Mouse (Mus musculus) liver, embryonic 14.5 days (tissue): ENCODE measurements at regions not wholly inside any gene's neighbourhood (a gene's known extent, or its start where the extent isn't known, plus 50 kb on each side); places are given as distances from the start of the nearest gene placed in this dataset.
"Not testable (repeated sequence)": the region's sequence is repeated elsewhere in the genome, so short reads cannot be mapped to it uniquely, and the experiment has no call there.

Source experiments
- ATAC-seq: fragments of 200-750 bp; cut with Nextera tagmentation; 2 replicates; pipeline ENCODE4 v1.8.0; 2017; ENCODE audit warnings: moderate number of reproducible peaks, mild to moderate bottlenecking, moderate library complexity; ENCODE audit not compliant: insufficient read depth
- DNase-seq, 3 experiments: peaks; one replicate each; pipeline ENCODE4 v3.0.0-alpha.2; 2012 to 2013; ENCODE audit warnings: low read depth in 3 of 3, low spot score in 3 of 3
- H3K27ac ChIP-seq: fragments of 300-500 bp; sonication (generic); 2 replicates; pipeline ENCODE4 v1.5.1; 2014; ENCODE audit warnings: moderate library complexity, mild to moderate bottlenecking, control low read depth, inconsistent platforms
- H3K27me3 ChIP-seq: fragments of 300-500 bp; sonication (generic); 2 replicates; pipeline ENCODE4 v1.6.1; 2014; ENCODE audit warnings: mild to moderate bottlenecking, low read length, moderate library complexity; ENCODE audit not compliant: control insufficient read depth, insufficient read depth
- H3K36me3 ChIP-seq: fragments of 300-500 bp; sonication (generic); replicated peaks from 2 replicates; pipeline ENCODE4 v1.6.1; 2014; ENCODE audit warnings: low read depth; ENCODE audit not compliant: control insufficient read depth, insufficient read depth
- H3K4me1 ChIP-seq, 2 experiments: fragments of 200-500 bp in 1 of 2; fragments of 300-500 bp in 1 of 2; sonication (generic) in 1 of 2; replicated peaks; 2 replicates each; pipeline ENCODE4 v1.6.1; 2012 to 2014; ENCODE audit warnings: antibody characterized with exemption in 1 of 2, inconsistent platforms in 1 of 2, low read length in 1 of 2; ENCODE audit not compliant: control insufficient read depth in 2 of 2, insufficient read depth in 2 of 2
- H3K4me2 ChIP-seq: fragments of 300-500 bp; sonication (generic); 2 replicates; pipeline ENCODE4 v1.6.1; 2014; ENCODE audit warnings: low read depth, mild to moderate bottlenecking, control low read depth, moderate library complexity
- H3K4me3 ChIP-seq, 2 experiments: fragments of 200-500 bp in 1 of 2; fragments of 300-500 bp in 1 of 2; sonication (generic) in 1 of 2; 2 replicates each; pipeline ENCODE4 v1.5.1; 2012 to 2014; ENCODE audit warnings: low read depth in 2 of 2, low read length in 2 of 2, mild to moderate bottlenecking in 2 of 2, control low read depth in 1 of 2, inconsistent platforms in 1 of 2, moderate library complexity in 1 of 2; ENCODE audit not compliant: insufficient read depth in 1 of 2
- H3K9ac ChIP-seq: fragments of 300-500 bp; sonication (generic); replicated peaks from 2 replicates; pipeline ENCODE4 v1.6.1; 2014; ENCODE audit warnings: mild to moderate bottlenecking, control low read depth, moderate library complexity
- H3K9me3 ChIP-seq: fragments of 300-500 bp; sonication (generic); 2 replicates; pipeline ENCODE4 v1.6.1; 2016; ENCODE audit warnings: low read length, mixed read lengths; ENCODE audit not compliant: control insufficient read depth
- CTCF ChIP-seq: IDR thresholded peaks from 2 replicates; pipeline ENCODE4 v1.5.1; 2016; ENCODE audit warnings: antibody characterized with exemption, low read depth, control low read depth
- EP300 ChIP-seq: IDR thresholded peaks from 2 replicates; pipeline ENCODE4 v1.6.1; 2016; ENCODE audit warnings: antibody characterized with exemption, low read depth
- WGBS: fragments of 180-500 bp; shearing (Covaris S2); extraction: QIAGEN DNeasy Blood & Tissue Kit; methylation state at CpG from one replicate; pipeline ENCODE4 v1.1.7; 2014; ENCODE audit not compliant: insufficient replicate concordance; 5-methylcytosine and 5-hydroxymethylcytosine counted together

DNA sequence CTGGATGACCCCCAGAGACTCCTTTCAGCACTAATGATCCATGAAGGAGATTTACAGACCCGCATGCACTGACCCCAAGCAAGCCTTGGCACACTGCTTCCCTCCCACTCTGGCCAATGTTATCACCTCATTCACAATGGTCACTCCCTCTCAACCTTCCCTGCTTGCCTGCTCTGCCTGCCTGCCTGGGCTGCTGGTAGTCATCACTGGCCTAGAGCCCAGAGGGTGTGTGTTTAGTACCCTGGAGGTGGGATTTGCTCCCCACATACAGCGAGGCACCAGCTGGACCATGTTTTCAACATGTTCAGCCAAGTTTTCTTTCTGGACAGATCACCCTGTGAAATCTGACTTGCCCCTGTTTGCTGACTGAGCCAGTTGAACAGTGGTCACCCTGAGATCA is 147.9 kb downstream of the Lyplal1 start:
- TF ChIP-seq CTCF (no peak), EP300 (no peak)
- no peak for DNase-seq
- no peak for ATAC-seq
- no peaks in the 10 kb centered on the region for H3K4me1 ChIP-seq
- 52% methylated on average over 2 of the region's 2 CpGs for WGBS
- no peak overlapping the region for H3K4me3 ChIP-seq
- no peaks in the 10 kb centered on the region for H3K9me3 ChIP-seq
- no peak overlapping the region for H3K27ac ChIP-seq
- no peaks in the 10 kb centered on the region for H3K27me3 ChIP-seq
- no peak overlapping the region for H3K9ac ChIP-seq
- no peaks in the 10 kb centered on the region for H3K36me3 ChIP-seq
- no peak overlapping the region for H3K4me2 ChIP-seq

DNA sequence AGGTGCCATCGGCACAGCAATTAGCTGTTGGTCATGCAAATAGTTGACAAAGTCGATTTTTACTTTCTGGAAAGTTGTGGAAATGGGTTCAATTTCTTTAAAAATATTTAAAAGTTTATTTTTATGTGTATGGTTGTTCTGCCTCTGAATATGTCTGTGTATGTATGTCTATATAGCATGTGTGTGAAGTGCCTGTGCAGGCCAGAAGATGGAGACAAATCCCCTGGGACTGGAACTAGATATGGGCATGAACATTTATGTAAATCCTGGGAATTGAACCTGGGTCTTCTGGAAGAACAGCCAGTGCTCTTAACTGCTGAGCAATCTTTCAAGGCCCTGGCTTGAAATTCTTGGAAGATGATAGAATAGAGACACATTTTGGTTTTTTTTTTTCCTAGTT is 140.0 kb downstream of the Lyplal1 start:
- H3K4me2 ChIP-seq = no peak overlapping the region
- ATAC-seq (no peak), DNase-seq (no peak)
- H3K9ac ChIP-seq = no peak overlapping the region
- 48% methylated on average over 2 of the region's 2 CpGs for WGBS
- no peaks in the 10 kb centered on the region for H3K36me3 ChIP-seq
- H3K4me3 ChIP-seq = no peak overlapping the region
- H3K27ac ChIP-seq = no peak overlapping the region
- no peaks in the 10 kb centered on the region for H3K9me3 ChIP-seq
- TF ChIP-seq EP300 = no peak
- no peaks in the 10 kb centered on the region for H3K27me3 ChIP-seq
- no peaks in the 10 kb centered on the region for H3K4me1 ChIP-seq

DNA sequence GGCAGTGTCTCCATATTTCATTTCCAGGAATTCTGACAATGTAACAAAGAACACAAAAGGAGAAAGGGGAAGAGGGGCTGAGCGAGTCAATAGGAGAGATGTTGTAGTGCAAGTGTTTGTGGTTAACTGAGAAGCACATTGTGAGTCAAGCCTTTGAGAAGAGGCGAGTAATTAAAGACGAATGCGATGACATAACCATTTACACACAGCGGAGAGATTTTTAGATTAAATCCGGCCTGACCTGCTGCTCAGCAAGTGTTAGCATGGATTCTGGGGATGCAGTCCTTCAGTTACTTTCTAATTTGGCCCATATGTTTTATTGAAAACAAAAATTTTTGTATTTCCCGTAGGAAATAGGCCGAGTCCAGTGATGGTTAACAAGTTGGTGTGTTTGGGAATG is 127.7 kb downstream of the Lyplal1 start:
- Histone ChIP-seq H3K4me3 (no peak overlapping the region), H3K9me3 (no peaks in the 10 kb centered on the region), H3K36me3 (no peaks in the 10 kb centered on the region), H3K27ac (no peak overlapping the region), H3K4me1 (no peaks in the 10 kb centered on the region), H3K27me3 (no peaks in the 10 kb centered on the region), H3K4me2 (no peak overlapping the region), H3K9ac (no peak overlapping the region)
- TF ChIP-seq CTCF (no peak), EP300 (no peak)
- WGBS = 65% methylated on average over 8 of the region's 8 CpGs
- DNase-seq (no peak), ATAC-seq (no peak)

DNA sequence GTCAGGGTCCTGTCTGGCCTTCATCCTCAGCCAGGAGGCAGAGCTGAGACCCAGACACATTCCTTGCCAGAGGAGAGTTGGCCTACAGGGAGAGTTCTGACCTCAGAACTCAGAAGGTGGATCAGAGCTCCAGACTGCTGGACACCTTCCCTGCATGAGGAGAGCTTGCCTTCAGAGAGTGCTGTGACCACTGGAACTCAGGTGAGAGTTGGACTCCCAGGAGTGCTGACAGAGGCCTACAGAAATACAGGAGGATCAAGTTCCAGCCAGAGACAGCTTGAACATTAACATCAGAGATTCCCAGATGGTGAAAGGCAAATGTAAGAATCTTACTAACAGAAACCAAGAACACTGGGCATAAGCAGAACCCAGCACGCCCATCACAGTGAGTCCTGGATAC is 117.0 kb downstream of the Lyplal1 start:
- 67% methylated on average over 1 of the region's 1 CpGs for WGBS
- H3K9ac ChIP-seq = not testable (repeated sequence)

DNA sequence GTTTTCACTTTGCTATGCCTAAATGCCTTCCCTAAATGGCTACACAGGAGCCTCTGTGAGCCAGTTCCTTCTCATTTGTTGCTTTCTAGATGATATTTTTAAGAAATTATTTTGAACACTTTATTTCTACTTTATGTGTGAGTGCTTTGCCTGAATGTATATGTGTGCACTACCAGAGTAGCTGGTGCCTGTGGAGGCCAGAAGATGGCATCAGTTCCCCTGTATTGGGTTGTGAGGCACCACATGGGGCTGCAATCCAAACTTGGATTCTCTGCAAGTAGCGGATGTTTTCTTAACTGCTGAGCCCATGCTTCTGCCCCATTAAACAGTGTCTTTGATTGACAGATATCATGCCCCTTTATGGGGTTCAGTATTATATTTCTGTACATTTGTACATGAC is 103.7 kb downstream of the Lyplal1 start:
- no peaks in the 10 kb centered on the region for H3K4me1 ChIP-seq
- no peak overlapping the region for H3K9ac ChIP-seq
- H3K9me3 ChIP-seq = no peaks in the 10 kb centered on the region
- H3K4me2 ChIP-seq = no peak overlapping the region
- no peak overlapping the region for H3K4me3 ChIP-seq
- H3K27ac ChIP-seq = no peak overlapping the region
- no peaks in the 10 kb centered on the region for H3K36me3 ChIP-seq
- ATAC-seq (no peak), DNase-seq (no peak)
- no peaks in the 10 kb centered on the region for H3K27me3 ChIP-seq
- no peak for TF ChIP-seq EP300
- no peak for TF ChIP-seq CTCF
- 69% methylated on average over 1 of the region's 1 CpGs for WGBS

More for the DNA sequence above, 117.0 kb downstream of the Lyplal1 start:
- H3K4me1 ChIP-seq, H3K27ac ChIP-seq, ATAC-seq, H3K4me2 ChIP-seq, H3K36me3 ChIP-seq, DNase-seq, H3K4me3 ChIP-seq, H3K9me3 ChIP-seq, H3K27me3 ChIP-seq: not testable (repeated sequence)

DNA sequence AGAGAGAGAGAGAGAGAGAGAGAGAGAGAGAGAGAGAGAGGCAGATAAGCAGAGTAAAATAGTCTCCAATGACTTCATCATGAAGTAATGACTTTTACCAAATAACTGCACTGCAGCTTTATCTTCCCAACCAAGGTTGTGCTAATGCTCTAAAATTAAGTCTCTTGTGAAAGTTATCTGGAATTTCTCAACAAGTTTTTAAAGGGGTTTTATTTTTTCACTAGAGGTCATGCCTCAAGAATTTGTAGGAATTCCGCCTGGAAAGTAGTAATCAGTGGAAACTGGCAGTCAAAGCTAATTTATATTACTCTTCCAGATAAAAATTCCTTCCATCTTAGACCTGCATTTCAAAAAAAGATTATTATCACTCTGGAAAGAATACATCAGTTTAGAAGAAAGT is 102.9 kb downstream of the Lyplal1 start:
- no peak overlapping the region for H3K4me3 ChIP-seq
- no peak overlapping the region for H3K4me2 ChIP-seq
- no peak for TF ChIP-seq CTCF
- no peak overlapping the region for H3K27ac ChIP-seq
- ATAC-seq = no peak
- H3K27me3 ChIP-seq = no peaks in the 10 kb centered on the region
- H3K36me3 ChIP-seq = no peaks in the 10 kb centered on the region
- no peaks in the 10 kb centered on the region for H3K9me3 ChIP-seq
- H3K4me1 ChIP-seq = no peaks in the 10 kb centered on the region
- H3K9ac ChIP-seq = no peak overlapping the region
- WGBS = 67% methylated on average over 1 of the region's 1 CpGs
- no peak for DNase-seq
